ENCODE assay signal across 8 mouse cellular contexts in genomic region chr1:165075301-165076082, GRCm38 (mm10).
DNase-seq lines count a peak whose midpoint lies in the region; ATAC-seq lines count a peak whose summit lies in the region.

No protein-coding gene starts in this region.

- H3K36me3 ChIP-seq in limb, embryonic 12.5 days: no peaks in the 10 kb centered on the region
- H3K36me3 ChIP-seq in limb, embryonic 10.5 days: no peaks in the 10 kb centered on the region
- no peaks in the 10 kb centered on the region for H3K36me3 ChIP-seq in intestine, embryonic 15.5 days
- H3K36me3 ChIP-seq in midbrain, embryonic 12.5 days: no peaks in the 10 kb centered on the region

- intact Hi-C loops in gastrocnemius, postnatal 14 days (cut with DNase I; ENCODE audit: low total_unique reads): no loop called here

- H3K4me3 ChIP-seq in limb, embryonic 12.5 days (replicated peaks): no peak overlapping the region
- H3K4me3 ChIP-seq in limb, embryonic 10.5 days: no peak overlapping the region
- no peak overlapping the region for H3K4me3 ChIP-seq in intestine, embryonic 15.5 days (replicated peaks)
- H3K4me3 ChIP-seq in midbrain, embryonic 12.5 days: no peak overlapping the region

- peaks cover 5% of the 10 kb centered on the region; the same call in 1 of the 2 replicates for H3K4me1 ChIP-seq in limb, embryonic 12.5 days (replicated peaks)
- peaks cover 6% of the 10 kb centered on the region; the same call in 1 of the 2 replicates for H3K4me1 ChIP-seq in limb, embryonic 10.5 days
- H3K4me1 ChIP-seq in intestine, embryonic 15.5 days (replicated peaks): no peaks in the 10 kb centered on the region
- H3K4me1 ChIP-seq in midbrain, embryonic 12.5 days: peaks cover 16% of the 10 kb centered on the region

- no peak overlapping the region for H3K27ac ChIP-seq in limb, embryonic 12.5 days
- H3K27ac ChIP-seq in limb, embryonic 10.5 days: no peak overlapping the region
- H3K27ac ChIP-seq in intestine, embryonic 15.5 days: no peak overlapping the region
- peak overlapping the region; percentile 81 for H3K27ac ChIP-seq in midbrain, embryonic 12.5 days (replicated peaks)

- no peak overlapping the region for H3K9ac ChIP-seq in limb, embryonic 12.5 days (replicated peaks)
- no peak overlapping the region for H3K9ac ChIP-seq in intestine, embryonic 15.5 days
- no peak overlapping the region for H3K9ac ChIP-seq in midbrain, embryonic 12.5 days (replicated peaks)

- no peaks in the 10 kb centered on the region for H3K27me3 ChIP-seq in limb, embryonic 12.5 days
- H3K27me3 ChIP-seq in limb, embryonic 10.5 days (ENCODE audit: low read depth, poor library complexity, severe bottlenecking): no peaks in the 10 kb centered on the region
- H3K27me3 ChIP-seq in intestine, embryonic 15.5 days (replicated peaks): no peaks in the 10 kb centered on the region
- H3K27me3 ChIP-seq in midbrain, embryonic 12.5 days: no peaks in the 10 kb centered on the region

- DNase-seq in limb, embryonic 10.5 days (ENCODE audit: low spot score): no peak
- peak; percentile 61 for DNase-seq in embryo, embryonic 10.5 days (ENCODE audit: low spot score)
- DNase-seq in gastrocnemius, postnatal 14 days: peak; percentile 49
- DNase-seq in telencephalon, adult 2 months (ENCODE audit: low read depth, low spot score): peak; percentile 99
- DNase-seq in kidney, postnatal 14 days: no peak

- ATAC-seq in limb, embryonic 12.5 days (ENCODE audit: insufficient number of reproducible peaks, insufficient read depth, low FRiP score, low TSS enrichment, low read depth): peak; percentile 76; the same call in 1 of the 2 replicates
- peak; percentile 41; the same call in 1 of the 2 replicates for ATAC-seq in intestine, embryonic 15.5 days
- ATAC-seq in midbrain, embryonic 12.5 days (ENCODE audit: low FRiP score, low read depth): peak; percentile 93

- no peaks in the 10 kb centered on the region for H3K9me3 ChIP-seq in limb, embryonic 12.5 days
- H3K9me3 ChIP-seq in limb, embryonic 10.5 days (replicated peaks): no peaks in the 10 kb centered on the region
- no peaks in the 10 kb centered on the region for H3K9me3 ChIP-seq in intestine, embryonic 15.5 days
- no peaks in the 10 kb centered on the region for H3K9me3 ChIP-seq in midbrain, embryonic 12.5 days

- 49% methylated on average over 5 of the region's 5 CpGs for WGBS in limb, embryonic 12.5 days
- 67% methylated on average over 5 of the region's 5 CpGs for WGBS in limb, embryonic 10.5 days
- WGBS in intestine, embryonic 15.5 days: 45% methylated on average over 5 of the region's 5 CpGs
- WGBS in midbrain, embryonic 12.5 days: 32% methylated on average over 5 of the region's 5 CpGs

- H3K4me2 ChIP-seq in limb, embryonic 12.5 days: no peak overlapping the region
- no peak overlapping the region for H3K4me2 ChIP-seq in intestine, embryonic 15.5 days (replicated peaks)
- peak overlapping the region; percentile 19; the same call in 1 of the 2 replicates for H3K4me2 ChIP-seq in midbrain, embryonic 12.5 days (replicated peaks)

Comparison
In these comparisons a context has a peak if more than half of its experiments do, and no peak if none do; other contexts are left out.
1. ATAC-seq: peak in every context shown above with its lines; median percentile 93 in midbrain, embryonic 12.5 days; 76 in limb, embryonic 12.5 days; 41 in intestine, embryonic 15.5 days.
2. DNase-seq: peak in embryo, embryonic 10.5 days (single experiment), gastrocnemius, postnatal 14 days (single experiment) and telencephalon, adult 2 months (single experiment); none in limb, embryonic 10.5 days (single experiment) and kidney, postnatal 14 days (single experiment).